Mouse (Mus musculus) ES-E14 (cell line): ENCODE results near the gene Gfi1b. TPM values are rescaled to one million over a fixed set of nuclear protein-coding genes. Genes with fewer than 3 reads are reported as not detected.

Experiments
- DNase-seq: peaks from one replicate; pipeline ENCODE4 v3.0.0-alpha.2; 2013; ENCODE audit warnings: low read depth, low spot score
- H3K27ac ChIP-seq: 2 replicates; pipeline ENCODE4 v1.5.1; 2012; ENCODE audit warnings: low read depth, mild to moderate bottlenecking, low read length, moderate library complexity, mixed read lengths; ENCODE audit not compliant: poor library complexity, insufficient read depth, severe bottlenecking
- H3K36me3 ChIP-seq: 2 replicates; pipeline ENCODE4 v1.6.1; 2012; ENCODE audit warnings: mild to moderate bottlenecking, low read length, moderate library complexity, mixed read lengths; ENCODE audit not compliant: control insufficient read depth, poor library complexity, insufficient read depth, severe bottlenecking
- H3K4me1 ChIP-seq, 2 experiments: fragments of 150-350 bp in 1 of 2; sonication (generic) in 1 of 2; 2 replicates each; pipeline ENCODE4 v1.6.1; 2012; ENCODE audit warnings: low read length in 2 of 2, mild to moderate bottlenecking in 1 of 2, mixed read lengths in 1 of 2; ENCODE audit not compliant: control insufficient read depth in 2 of 2, insufficient read depth in 2 of 2, poor library complexity in 1 of 2
- H3K4me3 ChIP-seq, 2 experiments: fragments of 150-350 bp in 1 of 2; sonication (generic) in 1 of 2; 2 replicates each; pipeline ENCODE4 v1.5.1; 2012; ENCODE audit warnings: low read length in 2 of 2, low read depth in 1 of 2, mild to moderate bottlenecking in 1 of 2, mixed read lengths in 1 of 2; ENCODE audit not compliant: insufficient read depth in 1 of 2, poor library complexity in 1 of 2, severe bottlenecking in 1 of 2
- H3K9ac ChIP-seq: 2 replicates; pipeline ENCODE4 v1.6.1; 2012; ENCODE audit warnings: low read depth, mild to moderate bottlenecking, low read length, mixed read lengths; ENCODE audit not compliant: poor library complexity, insufficient read depth, severe bottlenecking
- H3K9me3 ChIP-seq: fragments of 150-350 bp; sonication (generic); 2 replicates; pipeline ENCODE4 v1.6.1; 2012; ENCODE audit warnings: low read depth, mild to moderate bottlenecking, low read length; ENCODE audit not compliant: control insufficient read depth, insufficient read depth
- CHD2 ChIP-seq: IDR thresholded peaks from 2 replicates; pipeline ENCODE4 v1.6.1; 2014; ENCODE audit warnings: mild to moderate bottlenecking, low read depth, low read length, inconsistent platforms
- HCFC1 ChIP-seq: IDR thresholded peaks from 2 replicates; pipeline ENCODE4 v1.6.1; 2012; ENCODE audit warnings: low read length, inconsistent platforms, borderline replicate concordance; ENCODE audit not compliant: insufficient read depth
- MAFK ChIP-seq: IDR thresholded peaks from 2 replicates; pipeline ENCODE4 v1.6.1; 2014; ENCODE audit warnings: mild to moderate bottlenecking, low read depth, low read length, inconsistent platforms; ENCODE audit not compliant: insufficient read depth
- ZC3H11A ChIP-seq: IDR thresholded peaks from 2 replicates; pipeline ENCODE4 v1.6.1; 2012; ENCODE audit warnings: low read depth, mild to moderate bottlenecking, inconsistent platforms, low read length, borderline replicate concordance
- ZNF384 ChIP-seq: IDR thresholded peaks from 2 replicates; pipeline ENCODE4 v1.6.1; 2012; ENCODE audit warnings: low read depth, low read length, inconsistent platforms
- in situ Hi-C, 2 experiments: fragments of 600-800 bp; cut with MboI; formaldehyde crosslinking; loops; one replicate each; pipeline ENCODE4 v1.15.1; 2025; ENCODE audit warnings: low sequenced_read_pairs in 2 of 2, inconsistent platforms in 1 of 2; ENCODE audit not compliant: unreplicated experiment in 2 of 2
- total RNA-seq: library from RNA; depleted of rRNA; stranded (reverse); fragments of 300-350 nt; gene quantifications from 2 replicates; pipeline ENCODE4 v1.2.3, GENCODE M21; 2012; rRNA removed

Gfi1b gene
- total RNA-seq, result not detected in 2 replicates

GRCm38 (mm10) chr2:28621664-28622171 lies at the start of gene Gfi1b:
Gene Gfi1b (minus strand): TSS chr2:28621982.
- Histone ChIP-seq H3K4me3 (no peak within 1 kb of the TSS), H3K4me1 (peaks cover 0 to under 1% of the 10 kb centered on the region in 2 experiments; a peak in 2 of 4 replicates), H3K9ac (no peak within 1 kb of the TSS), H3K9me3 (no peaks in the 10 kb centered on the region), H3K27ac (no peak within 1 kb of the TSS), H3K36me3 (no peaks in the 10 kb centered on the region)
- no peak for DNase-seq
- in situ Hi-C loops, result no loop called here
- no peak for TF ChIP-seq MAFK

GRCm38 (mm10) chr2:28671438-28671837 lies 49.7 kb upstream of the Gfi1b start:
- in situ Hi-C loops, result no loop called here
- peaks cover 27% of the 10 kb centered on the region for H3K36me3 ChIP-seq

DNA sequence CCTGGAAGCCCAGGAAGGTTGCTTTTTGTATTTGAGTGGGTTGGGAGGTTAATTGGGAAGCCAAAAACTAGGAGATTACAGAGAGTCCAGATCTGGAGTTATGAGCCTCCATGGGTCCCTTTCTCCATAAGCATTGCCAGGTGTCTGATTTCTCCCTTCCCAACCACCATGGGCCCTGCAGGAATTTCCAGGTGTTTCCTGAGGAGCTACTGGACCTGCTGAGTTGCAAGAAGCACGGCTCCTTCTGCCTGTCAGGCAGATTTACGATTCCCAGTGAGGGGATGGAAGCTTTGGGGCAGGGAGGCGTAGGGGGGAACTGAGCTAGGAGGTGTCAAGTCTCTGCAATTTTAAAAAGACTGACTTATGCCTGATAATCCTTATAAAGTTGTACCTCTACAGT lies 44.0 kb upstream of the Gfi1b start:
- no peak for DNase-seq
- Histone ChIP-seq H3K9me3 (no peaks in the 10 kb centered on the region), H3K4me3 (no peak overlapping the region), H3K36me3 (peaks cover 21% of the 10 kb centered on the region), H3K4me1 (no peaks in the 10 kb centered on the region), H3K9ac (no peak overlapping the region), H3K27ac (no peak overlapping the region)
- in situ Hi-C loops, result no loop called here
- TF ChIP-seq ZC3H11A, result no peak
- no peak for TF ChIP-seq MAFK
- TF ChIP-seq ZNF384, result no peak
- TF ChIP-seq HCFC1, result no peak
- no peak for TF ChIP-seq CHD2

More at GRCm38 (mm10) chr2:28671438-28671837, 49.7 kb upstream of the Gfi1b start:
- DNase-seq, result no peak
- Histone ChIP-seq H3K4me1 (no peaks in the 10 kb centered on the region), H3K27ac (no peak overlapping the region), H3K4me3 (no peak overlapping the region), H3K9me3 (no peaks in the 10 kb centered on the region), H3K9ac (no peak overlapping the region)
- no peak for TF ChIP-seq HCFC1
- TF ChIP-seq ZNF384, result no peak
- TF ChIP-seq ZC3H11A, result no peak
- TF ChIP-seq CHD2, result no peak
- TF ChIP-seq MAFK, result no peak

- no peaks in the 10 kb centered on the region for H3K4me1 ChIP-seq
- peaks cover 21% of the 10 kb centered on the region for H3K36me3 ChIP-seq
- no peaks in the 10 kb centered on the region for H3K9me3 ChIP-seq
- in situ Hi-C loops, result no loop called here
- no peak overlapping the region for H3K9ac ChIP-seq
- DNase-seq, result no peak
- TF ChIP-seq MAFK, result no peak
- no peak for TF ChIP-seq HCFC1
- TF ChIP-seq CHD2, result no peak
- TF ChIP-seq ZC3H11A, result no peak
- no peak for TF ChIP-seq ZNF384
- H3K4me3 ChIP-seq, result no peak overlapping the region
- H3K27ac ChIP-seq, result no peak overlapping the region
Measured at GRCm38 (mm10) chr2:28662891-28663290, 41.1 kb upstream of the Gfi1b start.

DNA sequence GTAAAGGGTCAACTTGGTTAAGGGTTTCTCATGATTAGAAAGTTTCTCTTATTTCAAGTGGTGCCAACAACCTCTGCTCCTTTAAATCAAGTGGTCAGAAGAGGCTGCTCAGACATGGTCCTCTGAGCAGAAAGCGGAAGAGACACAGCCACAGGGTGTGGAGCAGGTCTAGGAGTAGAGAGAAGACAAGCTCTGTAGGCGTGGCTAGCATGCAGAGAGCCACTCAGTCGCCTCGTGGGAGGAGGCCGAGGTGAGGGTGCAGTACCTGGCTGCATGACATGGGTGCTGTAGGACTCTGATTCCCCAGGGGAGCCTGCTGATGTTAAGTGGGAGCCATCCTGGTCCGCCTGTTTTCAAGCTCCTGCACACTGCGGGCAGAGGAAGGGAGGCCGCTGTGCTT lies 34.4 kb upstream of the Gfi1b start:
- in situ Hi-C loops, result no loop called here
- Histone ChIP-seq H3K9ac (peak overlapping the region; percentile 57; the same call in 1 of the 2 replicates), H3K9me3 (no peaks in the 10 kb centered on the region), H3K27ac (no peak overlapping the region), H3K36me3 (peaks cover 12% of the 10 kb centered on the region; the same call in 1 of the 2 replicates), H3K4me3 (no peak overlapping the region), H3K4me1 (peaks cover 0 to 4% of the 10 kb centered on the region in 2 experiments; a peak in 1 of 4 replicates)
- DNase-seq, result no peak
- TF ChIP-seq HCFC1 (no peak), ZNF384 (no peak), MAFK (no peak), ZC3H11A (no peak), CHD2 (no peak)
